Mouse (Mus musculus) thymus, postnatal 36 days (tissue): ENCODE measurements around the gene Elf4.

ENCODE experiments used
- DNase-seq, 2 experiments: peaks; one replicate each; pipeline ENCODE4 v3.0.0; 2022; ENCODE audit warnings: mixed read lengths in 2 of 2

The Elf4 gene

GRCm38 (mm10) chrX:48462754-48463507 is at the start of gene Elf4:
Elf4 (minus strand) TSS chrX:48463132.
- peak; percentile 77 to 78 for DNase-seq

GRCm38 (mm10) chrX:48493763-48494162 is 30.8 kb upstream of the Elf4 start:
- DNase-seq: no peak

GRCm38 (mm10) chrX:48481687-48482086 is 18.8 kb upstream of the Elf4 start:
- no peak for DNase-seq

GRCm38 (mm10) chrX:48481095-48481494 is 18.2 kb upstream of the Elf4 start:
- DNase-seq: no peak

- DNase-seq: no peak
These were observed 4.5 kb upstream of the Elf4 start for GRCm38 (mm10) chrX:48467355-48467946.

- DNase-seq: no peak
These were observed 3.2 kb upstream of the Elf4 start for GRCm38 (mm10) chrX:48466174-48466573.

- no peak for DNase-seq
These were observed 1.5 kb upstream of the Elf4 start for GRCm38 (mm10) chrX:48464436-48464835.

GRCm38 (mm10) chrX:48463636-48464035 is 704 bp upstream of the Elf4 start:
- DNase-seq: no peak

GRCm38 (mm10) chrX:48462297-48462696 is 635 bp downstream of the Elf4 start:
- no peak for DNase-seq

- no peak for DNase-seq
These were observed 1.9 kb downstream of the Elf4 start for GRCm38 (mm10) chrX:48461006-48461405.

GRCm38 (mm10) chrX:48460496-48460895 is 2.4 kb downstream of the Elf4 start:
- no peak for DNase-seq

GRCm38 (mm10) chrX:48456956-48457355 is 6.0 kb downstream of the Elf4 start:
- DNase-seq: peak in 1 of 2 experiments; percentile 4

GRCm38 (mm10) chrX:48455018-48455417 is 7.9 kb downstream of the Elf4 start:
- DNase-seq: peak; percentile 53 to 64

- no peak for DNase-seq
These were observed 8.4 kb downstream of the Elf4 start for GRCm38 (mm10) chrX:48454495-48454878.

- DNase-seq: peak; percentile 80 to 87
These were observed 9.0 kb downstream of the Elf4 start for GRCm38 (mm10) chrX:48453736-48454494.

- peak in 1 of 2 experiments; percentile 48 for DNase-seq
These were observed 9.8 kb downstream of the Elf4 start for GRCm38 (mm10) chrX:48452931-48453673.

GRCm38 (mm10) chrX:48452231-48452890 is 10.6 kb downstream of the Elf4 start:
- DNase-seq: peak in 1 of 2 experiments; percentile 39

GRCm38 (mm10) chrX:48449646-48450045 is 13.3 kb downstream of the Elf4 start:
- DNase-seq: no peak

- no peak for DNase-seq
These were observed 18.3 kb downstream of the Elf4 start for GRCm38 (mm10) chrX:48444677-48445076.

GRCm38 (mm10) chrX:48441954-48442353 is 21.0 kb downstream of the Elf4 start:
- DNase-seq: no peak

- no peak for DNase-seq
These were observed 21.4 kb downstream of the Elf4 start for GRCm38 (mm10) chrX:48441548-48441947.

- peak in 1 of 2 experiments; percentile 48 for DNase-seq
These were observed 23.9 kb downstream of the Elf4 start for GRCm38 (mm10) chrX:48439036-48439435.
